Mouse (Mus musculus) kidney, adult 2 months (tissue): Measurements from ENCODE around the gene Nelfcd.

Experiments
- CTCF ChIP-seq: fragments of 200-500 bp; conservative IDR thresholded peaks from 2 replicates; pipeline ENCODE4 v1.5.1; 2011; ENCODE audit warnings: low read depth, mild to moderate bottlenecking, control low read depth, low read length, moderate library complexity, mixed read lengths; ENCODE audit not compliant: insufficient read depth, insufficient read length
- POLR2A ChIP-seq: fragments of 200-500 bp; IDR thresholded peaks from one replicate; pipeline ENCODE4 v1.6.1; 2011; ENCODE audit warnings: low read depth, low read length, control low read depth

DNA sequence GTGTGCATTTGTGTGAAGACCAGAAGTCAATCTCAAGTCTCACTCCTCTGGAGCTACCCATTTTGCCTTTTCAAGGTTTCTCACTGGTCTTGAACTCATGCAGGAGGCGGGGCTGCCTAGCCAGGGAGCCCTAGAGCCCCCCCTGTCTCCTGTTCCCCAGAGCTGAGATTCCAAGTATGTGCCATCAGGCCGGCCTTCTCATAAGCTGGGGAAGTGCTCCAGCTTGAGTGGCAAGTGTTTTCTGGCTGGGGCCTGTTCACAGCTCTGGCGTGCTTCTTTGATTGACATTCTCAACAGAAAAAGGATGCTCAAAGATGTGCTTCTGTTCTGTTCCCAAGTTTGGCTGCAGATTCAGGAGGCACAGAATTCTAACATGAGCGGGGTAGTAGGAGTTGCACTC lies 15.2 kb upstream of the Nelfcd start:
- TF ChIP-seq CTCF (no peak), POLR2A (no peak)
